Mouse (Mus musculus) left cerebral cortex, postnatal 36 days (tissue): ENCODE measurements at regions not wholly inside any gene's neighbourhood (a gene's known extent, or its start where the extent isn't known, plus 50 kb on each side); places are given as distances from the start of the nearest gene placed in this dataset.
A peak's percentile ranks its signal among the peaks of the same experiment; 100 is the strongest.

ENCODE experiments used
- DNase-seq, 2 experiments: peaks; one replicate each; pipeline ENCODE4 v3.0.0; 2021 to 2022; ENCODE audit warnings: low spot score in 2 of 2, mixed read lengths in 1 of 2
- intact Hi-C: fragments of 180-260 bp; cut with DNase I; formaldehyde crosslinking; loops from one replicate; pipeline ENCODE4 v1.15.1; 2025

GRCm38 (mm10) chr2:48449165-48449842, 364.6 kb upstream of the Acvr2a start:
- DNase-seq: no peak
- intact Hi-C loops: no loop called here

- intact Hi-C loops: no loop called here
- peak; percentile 31 to 33 for DNase-seq
Observed at GRCm38 (mm10) chr2:48456072-48457040, 357.6 kb upstream of the Acvr2a start.

- no peak for DNase-seq
- intact Hi-C loops: no loop called here
Observed at GRCm38 (mm10) chr2:48457117-48457516, 356.8 kb upstream of the Acvr2a start.

- intact Hi-C loops: no loop called here
- DNase-seq: no peak
Observed at GRCm38 (mm10) chr2:48465483-48465882, 348.4 kb upstream of the Acvr2a start.

GRCm38 (mm10) chr2:48468895-48469294, 345.0 kb upstream of the Acvr2a start:
- intact Hi-C loops: no loop called here
- no peak for DNase-seq

- intact Hi-C loops: no loop called here
Observed at GRCm38 (mm10) chr2:48469357-48469756, 344.6 kb upstream of the Acvr2a start.

GRCm38 (mm10) chr2:48473102-48473501, 340.8 kb upstream of the Acvr2a start:
- intact Hi-C loops: no loop called here
- no peak for DNase-seq

More at GRCm38 (mm10) chr2:48469357-48469756, 344.6 kb upstream of the Acvr2a start:
- no peak for DNase-seq

- intact Hi-C loops: no loop called here
Observed at GRCm38 (mm10) chr2:48474642-48475041, 339.3 kb upstream of the Acvr2a start.

GRCm38 (mm10) chr2:48476777-48477176, 337.1 kb upstream of the Acvr2a start:
- DNase-seq: no peak
- intact Hi-C loops: no loop called here

More at GRCm38 (mm10) chr2:48474642-48475041, 339.3 kb upstream of the Acvr2a start:
- no peak for DNase-seq

GRCm38 (mm10) chr2:48477336-48477735, 336.6 kb upstream of the Acvr2a start:
- no peak for DNase-seq
- intact Hi-C loops: no loop called here

GRCm38 (mm10) chr2:48479601-48480000, 334.3 kb upstream of the Acvr2a start:
- no peak for DNase-seq
- intact Hi-C loops: no loop called here

- intact Hi-C loops: no loop called here
Observed at GRCm38 (mm10) chr2:48480428-48481191, 333.3 kb upstream of the Acvr2a start.

GRCm38 (mm10) chr2:48481209-48481742, 332.6 kb upstream of the Acvr2a start:
- intact Hi-C loops: no loop called here
- no peak for DNase-seq

More at GRCm38 (mm10) chr2:48480428-48481191, 333.3 kb upstream of the Acvr2a start:
- DNase-seq: no peak

- DNase-seq: no peak
- intact Hi-C loops: no loop called here
Observed at GRCm38 (mm10) chr2:48493574-48493973, 320.3 kb upstream of the Acvr2a start.

- intact Hi-C loops: no loop called here
- DNase-seq: no peak
Observed at GRCm38 (mm10) chr2:48494065-48494464, 319.8 kb upstream of the Acvr2a start.

- DNase-seq: no peak
- intact Hi-C loops: no loop called here
Observed at GRCm38 (mm10) chr2:48494632-48495031, 319.3 kb upstream of the Acvr2a start.

GRCm38 (mm10) chr2:48498047-48498723, 315.7 kb upstream of the Acvr2a start:
- DNase-seq: no peak
- intact Hi-C loops: no loop called here

- intact Hi-C loops: no loop called here
- no peak for DNase-seq
Observed at GRCm38 (mm10) chr2:48499396-48499795, 314.5 kb upstream of the Acvr2a start.

GRCm38 (mm10) chr2:48501387-48501786, 312.5 kb upstream of the Acvr2a start:
- no peak for DNase-seq
- intact Hi-C loops: no loop called here
